Mouse (Mus musculus): ENCODE data around the gene Chpf. TPM values are rescaled to one million over a fixed set of nuclear protein-coding genes. Genes with fewer than 3 reads are reported as not detected.

Chpf gene
- polyA plus RNA-seq, 1 experiment from 2014 or later, result 39.7 TPM

GRCm38 (mm10) chr1:75445141-75445701, 33.9 kb downstream of the Chpf start:
- Histone ChIP-seq H3K9ac (replicated peaks; ENCODE audit: low read length) (peak overlapping the region; percentile 48), H3K27ac (replicated peaks; ENCODE audit: low read depth, low read length) (peak overlapping the region; percentile 90), H3K9me3 (ENCODE audit: control insufficient read depth, low read length) (no peaks in the 10 kb centered on the region), H3K4me3 (replicated peaks; ENCODE audit: low read depth, low read length) (peak overlapping the region; percentile 25), H3K36me3 (ENCODE audit: control insufficient read depth, insufficient read depth, low read length) (no peaks in the 10 kb centered on the region), H3K27me3 (ENCODE audit: control insufficient read depth, insufficient read depth, low read length) (no peaks in the 10 kb centered on the region), H3K4me1 (ENCODE audit: control insufficient read depth, insufficient read depth, low read length) (peaks cover 78% of the 10 kb centered on the region), H3K4me2 (ENCODE audit: low read length) (peak overlapping the region; percentile 70)
- ATAC-seq (ENCODE audit: low FRiP score, low TSS enrichment), result 0 out of 2 replicates have a peak, but pooled peaks have one; percentile 11
- DNase-seq, result peak; percentile 58
- WGBS, result 7% methylated on average over 9 of the region's 9 CpGs

- Histone ChIP-seq H3K27me3 (ENCODE audit: control insufficient read depth, insufficient read depth, low read length) (no peaks in the 10 kb centered on the region), H3K27ac (replicated peaks; ENCODE audit: low read depth, low read length) (peak overlapping the region; percentile 90), H3K4me2 (ENCODE audit: low read length) (peak overlapping the region; percentile 70), H3K9ac (replicated peaks; ENCODE audit: low read length) (peak overlapping the region; percentile 48; the same call in 1 of the 2 replicates), H3K4me1 (ENCODE audit: control insufficient read depth, insufficient read depth, low read length) (peaks cover 68% of the 10 kb centered on the region), H3K4me3 (replicated peaks; ENCODE audit: low read depth, low read length) (no peak overlapping the region), H3K36me3 (ENCODE audit: control insufficient read depth, insufficient read depth, low read length) (no peaks in the 10 kb centered on the region), H3K9me3 (ENCODE audit: control insufficient read depth, low read length) (no peaks in the 10 kb centered on the region)
- ATAC-seq (ENCODE audit: low FRiP score, low TSS enrichment), result peak; percentile 29; the same call in 1 of the 2 replicates
- peak; percentile 53 for DNase-seq
- 6% methylated on average over 3 of the region's 3 CpGs for WGBS
Observed at GRCm38 (mm10) chr1:75444208-75444607, 34.9 kb downstream of the Chpf start.

GRCm38 (mm10) chr1:75443247-75444024, 35.7 kb downstream of the Chpf start:
- Histone ChIP-seq H3K4me2 (ENCODE audit: low read length) (peak overlapping the region; percentile 70), H3K27me3 (ENCODE audit: control insufficient read depth, insufficient read depth, low read length) (no peaks in the 10 kb centered on the region), H3K4me3 (replicated peaks; ENCODE audit: low read depth, low read length) (no peak overlapping the region), H3K36me3 (ENCODE audit: control insufficient read depth, insufficient read depth, low read length) (no peaks in the 10 kb centered on the region), H3K9ac (replicated peaks; ENCODE audit: low read length) (peak overlapping the region; percentile 36; the same call in 1 of the 2 replicates), H3K27ac (replicated peaks; ENCODE audit: low read depth, low read length) (peak overlapping the region; percentile 90), H3K9me3 (ENCODE audit: control insufficient read depth, low read length) (no peaks in the 10 kb centered on the region), H3K4me1 (ENCODE audit: control insufficient read depth, insufficient read depth, low read length) (peaks cover 64% of the 10 kb centered on the region)
- WGBS, result 12% methylated on average over 13 of the region's 13 CpGs
- ATAC-seq (ENCODE audit: low FRiP score, low TSS enrichment) (peak; percentile 29; the same call in 1 of the 2 replicates), DNase-seq (peak; percentile 74)

GRCm38 (mm10) chr1:75442811-75443210, 36.3 kb downstream of the Chpf start:
- H3K9ac ChIP-seq (replicated peaks; ENCODE audit: low read length), result no peak overlapping the region; the same call in 1 of the 2 replicates
- ATAC-seq (ENCODE audit: low FRiP score, low TSS enrichment) (no peak), DNase-seq (peak; percentile 38)
- H3K27ac ChIP-seq (replicated peaks; ENCODE audit: low read depth, low read length), result peak overlapping the region; percentile 90
- peak overlapping the region; percentile 70 for H3K4me2 ChIP-seq (ENCODE audit: low read length)
- H3K36me3 ChIP-seq (ENCODE audit: control insufficient read depth, insufficient read depth, low read length), result no peaks in the 10 kb centered on the region
- peaks cover 59% of the 10 kb centered on the region for H3K4me1 ChIP-seq (ENCODE audit: control insufficient read depth, insufficient read depth, low read length)
- no peaks in the 10 kb centered on the region for H3K9me3 ChIP-seq (ENCODE audit: control insufficient read depth, low read length)
- no peaks in the 10 kb centered on the region for H3K27me3 ChIP-seq (ENCODE audit: control insufficient read depth, insufficient read depth, low read length)
- 15% methylated on average over 8 of the region's 8 CpGs for WGBS
- H3K4me3 ChIP-seq (replicated peaks; ENCODE audit: low read depth, low read length), result no peak overlapping the region

GRCm38 (mm10) chr1:75442171-75442570, 36.9 kb downstream of the Chpf start:
- no peak for DNase-seq
- H3K9ac ChIP-seq (replicated peaks; ENCODE audit: low read length), result no peak overlapping the region
- H3K4me3 ChIP-seq (replicated peaks; ENCODE audit: low read depth, low read length), result no peak overlapping the region
- H3K36me3 ChIP-seq (ENCODE audit: control insufficient read depth, insufficient read depth, low read length), result no peaks in the 10 kb centered on the region
- no peaks in the 10 kb centered on the region for H3K27me3 ChIP-seq (ENCODE audit: control insufficient read depth, insufficient read depth, low read length)
- 79% methylated on average over 9 of the region's 9 CpGs for WGBS
- H3K4me2 ChIP-seq (ENCODE audit: low read length), result no peak overlapping the region
- H3K9me3 ChIP-seq (ENCODE audit: control insufficient read depth, low read length), result no peaks in the 10 kb centered on the region
- peaks cover 53% of the 10 kb centered on the region for H3K4me1 ChIP-seq (ENCODE audit: control insufficient read depth, insufficient read depth, low read length)
- no peak for ATAC-seq (ENCODE audit: low FRiP score, low TSS enrichment)
- peak overlapping the region; percentile 90 for H3K27ac ChIP-seq (replicated peaks; ENCODE audit: low read depth, low read length)

- DNase-seq, result no peak
- H3K27ac ChIP-seq (replicated peaks; ENCODE audit: low read depth, low read length), result peak overlapping the region; percentile 90; the same call in 1 of the 2 replicates
- no peak overlapping the region for H3K9ac ChIP-seq (replicated peaks; ENCODE audit: low read length)
- H3K9me3 ChIP-seq (ENCODE audit: control insufficient read depth, low read length), result no peaks in the 10 kb centered on the region
- H3K4me2 ChIP-seq (ENCODE audit: low read length), result no peak overlapping the region
- H3K27me3 ChIP-seq (ENCODE audit: control insufficient read depth, insufficient read depth, low read length), result no peaks in the 10 kb centered on the region
- no peaks in the 10 kb centered on the region for H3K36me3 ChIP-seq (ENCODE audit: control insufficient read depth, insufficient read depth, low read length)
- H3K4me3 ChIP-seq (replicated peaks; ENCODE audit: low read depth, low read length), result no peak overlapping the region
- WGBS, result 75% methylated on average over 15 of the region's 15 CpGs
- peaks cover 50% of the 10 kb centered on the region for H3K4me1 ChIP-seq (ENCODE audit: control insufficient read depth, insufficient read depth, low read length)
- no peak for ATAC-seq (ENCODE audit: low FRiP score, low TSS enrichment)
Observed at GRCm38 (mm10) chr1:75441471-75441996, 37.6 kb downstream of the Chpf start.

- Histone ChIP-seq H3K4me1 (ENCODE audit: control insufficient read depth, insufficient read depth, low read length) (peaks cover 46% of the 10 kb centered on the region), H3K27me3 (ENCODE audit: control insufficient read depth, insufficient read depth, low read length) (no peaks in the 10 kb centered on the region), H3K4me2 (ENCODE audit: low read length) (no peak overlapping the region), H3K9ac (replicated peaks; ENCODE audit: low read length) (no peak overlapping the region), H3K36me3 (ENCODE audit: control insufficient read depth, insufficient read depth, low read length) (no peaks in the 10 kb centered on the region), H3K9me3 (ENCODE audit: control insufficient read depth, low read length) (no peaks in the 10 kb centered on the region), H3K27ac (replicated peaks; ENCODE audit: low read depth, low read length) (no peak overlapping the region), H3K4me3 (replicated peaks; ENCODE audit: low read depth, low read length) (no peak overlapping the region)
- ATAC-seq (ENCODE audit: low FRiP score, low TSS enrichment) (no peak), DNase-seq (no peak)
- WGBS, result 92% methylated on average over 7 of the region's 7 CpGs
Observed at GRCm38 (mm10) chr1:75440661-75441060, 38.4 kb downstream of the Chpf start.

- Histone ChIP-seq H3K36me3 (ENCODE audit: control insufficient read depth, insufficient read depth, low read length) (no peaks in the 10 kb centered on the region), H3K9me3 (ENCODE audit: control insufficient read depth, low read length) (no peaks in the 10 kb centered on the region), H3K9ac (replicated peaks; ENCODE audit: low read length) (no peak overlapping the region), H3K4me1 (ENCODE audit: control insufficient read depth, insufficient read depth, low read length) (peaks cover 32% of the 10 kb centered on the region), H3K27me3 (ENCODE audit: control insufficient read depth, insufficient read depth, low read length) (no peaks in the 10 kb centered on the region), H3K4me3 (replicated peaks; ENCODE audit: low read depth, low read length) (no peak overlapping the region), H3K27ac (replicated peaks; ENCODE audit: low read depth, low read length) (no peak overlapping the region), H3K4me2 (ENCODE audit: low read length) (no peak overlapping the region)
- WGBS, result 66% methylated on average over 9 of the region's 9 CpGs
- ATAC-seq (ENCODE audit: low FRiP score, low TSS enrichment) (no peak), DNase-seq (no peak)
Observed at GRCm38 (mm10) chr1:75438782-75439181, 40.3 kb downstream of the Chpf start.
